Mouse (Mus musculus): ENCODE measurements at regions not wholly inside any gene's neighbourhood (a gene's known extent, or its start where the extent isn't known, plus 50 kb on each side); places are given as distances from the start of the nearest gene placed in this dataset.

GRCm38 (mm10) chr14:53802547-53802946 is 451.4 kb downstream of the Dad1 start:
- no peak for TF ChIP-seq POLR2A (IDR thresholded peaks at IDR 0.05; ENCODE audit: extremely low read depth, insufficient read depth, low read length)
- TF ChIP-seq CTCF (IDR thresholded peaks at IDR 0.05; ENCODE audit: extremely low read depth, insufficient read depth, low read length), result no peak
